Mouse (Mus musculus): Measurements from ENCODE around the gene Cdh16. TPM values are rescaled to one million over a fixed set of nuclear protein-coding genes. Genes with fewer than 3 reads are reported as not detected.

Cdh16 gene
- polyA plus RNA-seq, 1 experiment from 2014 or later = not detected

GRCm38 (mm10) chr8:104629306-104630110 lies 5.3 kb upstream of the Cdh16 start:
- H3K4me1 ChIP-seq (ENCODE audit: control insufficient read depth, insufficient read depth, low read length) = no peaks in the 10 kb centered on the region
- no peaks in the 10 kb centered on the region for H3K9me3 ChIP-seq (ENCODE audit: control insufficient read depth, low read length)
- no peak overlapping the region for H3K4me3 ChIP-seq (ENCODE audit: low read depth, low read length)
- H3K27me3 ChIP-seq (ENCODE audit: control insufficient read depth, insufficient read depth, low read length) = peaks cover 21% of the 10 kb centered on the region
- no peak overlapping the region for H3K9ac ChIP-seq (ENCODE audit: low read length)
- no peaks in the 10 kb centered on the region for H3K36me3 ChIP-seq (ENCODE audit: control insufficient read depth, insufficient read depth, low read length)
- WGBS = 81% methylated on average over 22 of the region's 22 CpGs
- ATAC-seq (ENCODE audit: insufficient read depth, low FRiP score, low TSS enrichment) (no peak), DNase-seq (ENCODE audit: low spot score) (no peak)
- no peak overlapping the region for H3K4me2 ChIP-seq (ENCODE audit: low read depth)
- H3K27ac ChIP-seq (ENCODE audit: low read depth, low read length) = no peak overlapping the region

- no peak for ATAC-seq (ENCODE audit: insufficient read depth, low FRiP score, low TSS enrichment)
- Histone ChIP-seq H3K4me2 (ENCODE audit: low read depth) (no peak overlapping the region), H3K27ac (ENCODE audit: low read depth, low read length) (no peak overlapping the region), H3K27me3 (ENCODE audit: control insufficient read depth, insufficient read depth, low read length) (peaks cover 21% of the 10 kb centered on the region), H3K9ac (ENCODE audit: low read length) (no peak overlapping the region), H3K36me3 (ENCODE audit: control insufficient read depth, insufficient read depth, low read length) (no peaks in the 10 kb centered on the region), H3K9me3 (ENCODE audit: control insufficient read depth, low read length) (no peaks in the 10 kb centered on the region), H3K4me3 (ENCODE audit: low read depth, low read length) (no peak overlapping the region), H3K4me1 (ENCODE audit: control insufficient read depth, insufficient read depth, low read length) (no peaks in the 10 kb centered on the region)
- no peak for DNase-seq (ENCODE audit: low spot score)
- WGBS = 95% methylated on average over 21 of the region's 21 CpGs
Measured at GRCm38 (mm10) chr8:104628402-104628801, 4.2 kb upstream of the Cdh16 start.

- WGBS = 71% methylated on average over 2 of the region's 4 CpGs
- no peak overlapping the region for H3K4me2 ChIP-seq (ENCODE audit: low read depth)
- ATAC-seq (ENCODE audit: insufficient read depth, low FRiP score, low TSS enrichment) (no peak), DNase-seq (ENCODE audit: low spot score) (no peak)
- no peaks in the 10 kb centered on the region for H3K4me1 ChIP-seq (ENCODE audit: control insufficient read depth, insufficient read depth, low read length)
- no peak overlapping the region for H3K27ac ChIP-seq (ENCODE audit: low read depth, low read length)
- no peaks in the 10 kb centered on the region for H3K36me3 ChIP-seq (ENCODE audit: control insufficient read depth, insufficient read depth, low read length)
- H3K9me3 ChIP-seq (ENCODE audit: control insufficient read depth, low read length) = no peaks in the 10 kb centered on the region
- H3K27me3 ChIP-seq (ENCODE audit: control insufficient read depth, insufficient read depth, low read length) = peaks cover 21% of the 10 kb centered on the region
- no peak overlapping the region for H3K9ac ChIP-seq (ENCODE audit: low read length)
- no peak overlapping the region for H3K4me3 ChIP-seq (ENCODE audit: low read depth, low read length)
Measured at GRCm38 (mm10) chr8:104627065-104627740, 3.0 kb upstream of the Cdh16 start.

- Histone ChIP-seq H3K4me2 (ENCODE audit: low read depth) (no peak overlapping the region), H3K4me3 (ENCODE audit: low read depth, low read length) (no peak overlapping the region), H3K27me3 (ENCODE audit: control insufficient read depth, insufficient read depth, low read length) (no peaks in the 10 kb centered on the region), H3K4me1 (ENCODE audit: control insufficient read depth, insufficient read depth, low read length) (no peaks in the 10 kb centered on the region), H3K9me3 (ENCODE audit: control insufficient read depth, low read length) (no peaks in the 10 kb centered on the region), H3K9ac (ENCODE audit: low read length) (no peak overlapping the region), H3K27ac (ENCODE audit: low read depth, low read length) (no peak overlapping the region), H3K36me3 (ENCODE audit: control insufficient read depth, insufficient read depth, low read length) (no peaks in the 10 kb centered on the region)
- 74% methylated on average over 5 of the region's 5 CpGs for WGBS
- DNase-seq (ENCODE audit: low spot score) = no peak
- ATAC-seq (ENCODE audit: insufficient read depth, low FRiP score, low TSS enrichment) = no peak
Measured at GRCm38 (mm10) chr8:104620765-104621164, 3.4 kb downstream of the Cdh16 start.

GRCm38 (mm10) chr8:104613119-104613518 lies 11.1 kb downstream of the Cdh16 start:
- H3K4me3 ChIP-seq (ENCODE audit: low read depth, low read length) = no peak overlapping the region
- no peaks in the 10 kb centered on the region for H3K27me3 ChIP-seq (ENCODE audit: control insufficient read depth, insufficient read depth, low read length)
- DNase-seq (ENCODE audit: low spot score) = no peak
- no peaks in the 10 kb centered on the region for H3K36me3 ChIP-seq (ENCODE audit: control insufficient read depth, insufficient read depth, low read length)
- no peaks in the 10 kb centered on the region for H3K4me1 ChIP-seq (ENCODE audit: control insufficient read depth, insufficient read depth, low read length)
- no peaks in the 10 kb centered on the region for H3K9me3 ChIP-seq (ENCODE audit: control insufficient read depth, low read length)
- ATAC-seq (ENCODE audit: insufficient read depth, low FRiP score, low TSS enrichment) = no peak
- 80% methylated on average over 4 of the region's 4 CpGs for WGBS
- H3K27ac ChIP-seq (ENCODE audit: low read depth, low read length) = no peak overlapping the region
- H3K4me2 ChIP-seq (ENCODE audit: low read depth) = no peak overlapping the region
- H3K9ac ChIP-seq (ENCODE audit: low read length) = no peak overlapping the region

- DNase-seq (ENCODE audit: low spot score) (no peak), ATAC-seq (ENCODE audit: insufficient read depth, low FRiP score, low TSS enrichment) (no peak)
- Histone ChIP-seq H3K9me3 (ENCODE audit: control insufficient read depth, low read length) (no peaks in the 10 kb centered on the region), H3K27me3 (ENCODE audit: control insufficient read depth, insufficient read depth, low read length) (no peaks in the 10 kb centered on the region), H3K4me3 (ENCODE audit: low read depth, low read length) (no peak overlapping the region), H3K9ac (ENCODE audit: low read length) (no peak overlapping the region), H3K4me2 (ENCODE audit: low read depth) (no peak overlapping the region), H3K27ac (ENCODE audit: low read depth, low read length) (no peak overlapping the region), H3K4me1 (ENCODE audit: control insufficient read depth, insufficient read depth, low read length) (no peaks in the 10 kb centered on the region), H3K36me3 (ENCODE audit: control insufficient read depth, insufficient read depth, low read length) (no peaks in the 10 kb centered on the region)
- 75% methylated on average over 4 of the region's 4 CpGs for WGBS
Measured at GRCm38 (mm10) chr8:104611613-104612012, 12.6 kb downstream of the Cdh16 start.

- Histone ChIP-seq H3K27me3 (ENCODE audit: control insufficient read depth, insufficient read depth, low read length) (no peaks in the 10 kb centered on the region), H3K9me3 (ENCODE audit: control insufficient read depth, low read length) (no peaks in the 10 kb centered on the region), H3K4me3 (ENCODE audit: low read depth, low read length) (no peak overlapping the region), H3K27ac (ENCODE audit: low read depth, low read length) (no peak overlapping the region), H3K4me1 (ENCODE audit: control insufficient read depth, insufficient read depth, low read length) (no peaks in the 10 kb centered on the region), H3K36me3 (ENCODE audit: control insufficient read depth, insufficient read depth, low read length) (no peaks in the 10 kb centered on the region), H3K9ac (ENCODE audit: low read length) (no peak overlapping the region), H3K4me2 (ENCODE audit: low read depth) (no peak overlapping the region)
- WGBS = 79% methylated on average over 12 of the region's 12 CpGs
- DNase-seq (ENCODE audit: low spot score) = peak; percentile 20
- ATAC-seq (ENCODE audit: insufficient read depth, low FRiP score, low TSS enrichment) = no peak
Measured at GRCm38 (mm10) chr8:104610185-104610766, 13.9 kb downstream of the Cdh16 start.

- H3K27me3 ChIP-seq (ENCODE audit: control insufficient read depth, insufficient read depth, low read length) = no peaks in the 10 kb centered on the region
- H3K36me3 ChIP-seq (ENCODE audit: control insufficient read depth, insufficient read depth, low read length) = no peaks in the 10 kb centered on the region
- no peak for DNase-seq (ENCODE audit: low spot score)
- WGBS = 83% methylated on average over 8 of the region's 8 CpGs
- H3K9ac ChIP-seq (ENCODE audit: low read length) = no peak overlapping the region
- H3K27ac ChIP-seq (ENCODE audit: low read depth, low read length) = no peak overlapping the region
- no peaks in the 10 kb centered on the region for H3K4me1 ChIP-seq (ENCODE audit: control insufficient read depth, insufficient read depth, low read length)
- H3K4me2 ChIP-seq (ENCODE audit: low read depth) = no peak overlapping the region
- no peak overlapping the region for H3K4me3 ChIP-seq (ENCODE audit: low read depth, low read length)
- no peak for ATAC-seq (ENCODE audit: insufficient read depth, low FRiP score, low TSS enrichment)
- no peaks in the 10 kb centered on the region for H3K9me3 ChIP-seq (ENCODE audit: control insufficient read depth, low read length)
Measured at GRCm38 (mm10) chr8:104609222-104609621, 15.0 kb downstream of the Cdh16 start.
